Mouse (Mus musculus): ENCODE results near the gene Ovgp1. TPM values are rescaled to one million over a fixed set of nuclear protein-coding genes. Genes with fewer than 3 reads are reported as not detected.
"Not testable (repeated sequence)": the region's sequence is repeated elsewhere in the genome, so short reads cannot be mapped to it uniquely, and the experiment has no call there.

Ovgp1 gene
- total RNA-seq (2021) = under 1 TPM; 0.68 to 0.85 TPM
- long read RNA-seq, experiment 1, partial matches to known transcripts = 1 of 1 reads
- long read RNA-seq, experiment 1, other reads (novel, unspliced or antisense) = 0 of 1 reads
- long read RNA-seq, experiment 2 = 0 reads

- no peak for DNase-seq (ENCODE audit: low spot score)
Observed at GRCm38 (mm10) chr3:105973411-105973810, at the start of gene Ovgp1. Gene Ovgp1 (plus strand): TSS chr3:105973711.

GRCm38 (mm10) chr3:105924616-105925015, 48.9 kb upstream of the Ovgp1 start:
- no peak for DNase-seq (ENCODE audit: low spot score)

GRCm38 (mm10) chr3:105927561-105928194, 45.8 kb upstream of the Ovgp1 start:
- no peak for DNase-seq (ENCODE audit: low spot score)

- DNase-seq (ENCODE audit: low spot score) = no peak
Observed at GRCm38 (mm10) chr3:105928195-105928569, 45.3 kb upstream of the Ovgp1 start.

GRCm38 (mm10) chr3:105928781-105929180, 44.7 kb upstream of the Ovgp1 start:
- DNase-seq (ENCODE audit: low spot score) = no peak

- no peak for DNase-seq (ENCODE audit: low spot score)
Observed at GRCm38 (mm10) chr3:105929821-105930220, 43.7 kb upstream of the Ovgp1 start.

- no peak for DNase-seq (ENCODE audit: low spot score)
Observed at GRCm38 (mm10) chr3:105931095-105931494, 42.4 kb upstream of the Ovgp1 start.

- DNase-seq (ENCODE audit: low spot score) = no peak
Observed at GRCm38 (mm10) chr3:105932240-105933071, 41.1 kb upstream of the Ovgp1 start, which contains the start of gene I830077J02Rik. Gene I830077J02Rik (minus strand): TSS chr3:105932664.

GRCm38 (mm10) chr3:105933926-105934325, 39.6 kb upstream of the Ovgp1 start:
- DNase-seq (ENCODE audit: low spot score) = no peak

- DNase-seq (ENCODE audit: low spot score) = peak; percentile 43
Observed at GRCm38 (mm10) chr3:105935033-105935432, 38.5 kb upstream of the Ovgp1 start.

- no peak for DNase-seq (ENCODE audit: low spot score)
Observed at GRCm38 (mm10) chr3:105936111-105936510, 37.4 kb upstream of the Ovgp1 start.

GRCm38 (mm10) chr3:105951348-105951747, 22.2 kb upstream of the Ovgp1 start:
- DNase-seq (ENCODE audit: low spot score) = no peak

GRCm38 (mm10) chr3:105957235-105957634, 16.3 kb upstream of the Ovgp1 start:
- DNase-seq (ENCODE audit: low spot score) = no peak

GRCm38 (mm10) chr3:105958204-105958603, 15.3 kb upstream of the Ovgp1 start:
- no peak for DNase-seq (ENCODE audit: low spot score)

GRCm38 (mm10) chr3:105958974-105959580, 14.4 kb upstream of the Ovgp1 start, which contains the start of gene Wdr77:
Gene Wdr77 (plus strand): TSS chr3:105959369.
- peak; percentile 97 for DNase-seq (ENCODE audit: low spot score)

- DNase-seq (ENCODE audit: low spot score) = no peak
Observed at GRCm38 (mm10) chr3:105959585-105959984, 13.9 kb upstream of the Ovgp1 start.

GRCm38 (mm10) chr3:105959999-105960398, 13.5 kb upstream of the Ovgp1 start, which contains the start of gene Atp5f1:
Gene Atp5f1 (minus strand): TSS chr3:105960099.
- DNase-seq (ENCODE audit: low spot score) = no peak

GRCm38 (mm10) chr3:105960700-105961099, 12.8 kb upstream of the Ovgp1 start:
- DNase-seq (ENCODE audit: low spot score) = no peak

GRCm38 (mm10) chr3:105971831-105972446, 1.6 kb upstream of the Ovgp1 start:
- no peak for DNase-seq (ENCODE audit: low spot score)

GRCm38 (mm10) chr3:105974174-105974573, 663 bp downstream of the Ovgp1 start:
- DNase-seq (ENCODE audit: low spot score) = no peak

GRCm38 (mm10) chr3:105989611-105990010, 16.1 kb downstream of the Ovgp1 start:
- not testable (repeated sequence) for DNase-seq (ENCODE audit: low spot score)

Measured in gastrocnemius, adult 18-20 months (tissue).